Mouse (Mus musculus): ENCODE measurements around the gene Gpr180. TPM values are rescaled to one million over a fixed set of nuclear protein-coding genes. Genes with fewer than 3 reads are reported as not detected.
"Not testable (repeated sequence)": the region's sequence is repeated elsewhere in the genome, so short reads cannot be mapped to it uniquely, and the experiment has no call there.

Gene Gpr180
- polyA plus RNA-seq, 1 experiment = 17.3 TPM

DNA sequence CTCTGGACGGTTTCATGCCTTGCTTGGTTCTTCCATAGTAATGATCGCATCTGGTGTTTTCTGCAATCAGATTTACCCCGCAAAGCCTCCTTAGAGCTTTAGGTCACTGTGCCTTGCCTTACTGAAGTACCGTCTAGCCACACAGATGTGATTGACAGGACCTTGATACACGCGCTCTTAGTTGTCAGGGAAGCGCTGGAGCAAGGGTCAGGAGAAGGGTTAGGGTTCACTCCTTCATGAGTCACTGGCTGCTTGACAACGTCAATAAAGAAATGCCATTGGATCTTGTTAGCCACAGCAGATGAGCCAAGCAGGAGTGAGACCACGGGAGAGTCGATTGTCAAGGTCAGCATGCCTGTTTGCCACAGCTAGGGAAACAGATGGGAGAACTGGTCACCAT lies 11.6 kb downstream of the Gpr180 start:
- Histone ChIP-seq H3K9me3 (replicated peaks; ENCODE audit: control insufficient read depth, insufficient read depth, low read length, poor library complexity, severe bottlenecking) (no peaks in the 10 kb centered on the region), H3K9ac (ENCODE audit: low read depth, poor library complexity, severe bottlenecking) (no peak overlapping the region), H3K4me1 (ENCODE audit: control insufficient read depth, insufficient read depth, low read length) (no peaks in the 10 kb centered on the region), H3K27me3 (ENCODE audit: control insufficient read depth, insufficient read depth, low read length, poor library complexity, severe bottlenecking) (no peaks in the 10 kb centered on the region), H3K36me3 (ENCODE audit: control insufficient read depth, insufficient read depth, low read length, poor library complexity, severe bottlenecking) (no peaks in the 10 kb centered on the region), H3K27ac (ENCODE audit: insufficient read depth, low read length) (no peak overlapping the region), H3K4me3 (ENCODE audit: low read depth, low read length) (no peak overlapping the region)
- no peak for TF ChIP-seq POLR2A (IDR thresholded peaks at IDR 0.05; ENCODE audit: insufficient read depth, low read length)
- TF ChIP-seq EP300 (IDR thresholded peaks at IDR 0.05; ENCODE audit: insufficient read depth, low read depth, low read length) = no peak
- TF ChIP-seq CTCF (IDR thresholded peaks at IDR 0.05; ENCODE audit: low read depth, low read length) = no peak

DNA sequence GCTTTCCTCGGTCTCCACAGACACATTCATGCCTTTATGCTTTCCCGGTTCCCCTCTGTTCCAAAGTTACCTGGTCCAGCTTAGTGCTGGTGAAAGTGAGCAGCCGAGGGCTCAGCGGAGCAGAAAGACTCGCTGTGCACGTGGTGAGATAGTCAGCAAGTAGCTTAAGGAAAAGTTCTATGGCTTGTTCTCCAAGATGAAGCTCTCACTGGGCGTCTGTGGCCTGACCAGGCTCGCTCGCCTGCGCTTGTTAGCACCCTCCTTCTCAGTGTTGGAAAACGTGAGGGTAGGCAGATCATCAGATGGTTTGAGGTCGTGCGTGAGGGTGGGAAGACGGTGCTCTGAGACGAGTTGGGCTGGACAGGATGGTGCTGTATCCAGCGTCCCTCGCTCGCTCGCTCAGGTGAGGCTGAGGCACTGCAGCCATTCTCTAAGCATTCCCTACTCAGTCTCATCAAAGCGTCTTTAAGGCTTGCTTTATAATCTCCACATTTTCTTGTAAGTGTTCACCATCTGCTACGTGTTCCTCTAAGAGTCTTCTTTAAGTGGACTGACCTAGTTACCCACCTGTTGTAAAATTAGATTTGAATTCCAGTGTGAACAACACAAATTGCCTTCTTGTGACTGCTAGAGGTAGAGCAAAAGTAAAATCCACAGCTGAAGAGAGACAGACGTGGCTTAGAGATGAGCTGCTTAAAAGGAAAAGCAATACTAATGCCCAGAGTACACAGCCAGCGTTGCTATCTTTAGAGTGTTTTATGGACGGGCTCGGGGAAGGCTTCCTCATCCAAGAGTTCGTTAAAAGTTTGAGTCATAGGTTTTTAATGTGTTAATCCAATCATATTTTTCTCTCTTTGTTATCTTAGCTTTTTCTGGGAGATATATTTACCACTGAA lies 13.9 kb downstream of the Gpr180 start:
- H3K4me3 ChIP-seq (ENCODE audit: low read depth, low read length) = no peak overlapping the region
- TF ChIP-seq EP300 (IDR thresholded peaks at IDR 0.05; ENCODE audit: insufficient read depth, low read depth, low read length) (no peak), CTCF (IDR thresholded peaks at IDR 0.05; ENCODE audit: low read depth, low read length) (no peak), POLR2A (IDR thresholded peaks at IDR 0.05; ENCODE audit: insufficient read depth, low read length) (no peak)
- no peaks in the 10 kb centered on the region for H3K4me1 ChIP-seq (ENCODE audit: control insufficient read depth, insufficient read depth, low read length)
- H3K9me3 ChIP-seq (replicated peaks; ENCODE audit: control insufficient read depth, insufficient read depth, low read length, poor library complexity, severe bottlenecking) = no peaks in the 10 kb centered on the region
- H3K27ac ChIP-seq (ENCODE audit: insufficient read depth, low read length) = no peak overlapping the region
- no peak overlapping the region for H3K9ac ChIP-seq (ENCODE audit: low read depth, poor library complexity, severe bottlenecking)
- no peaks in the 10 kb centered on the region for H3K36me3 ChIP-seq (ENCODE audit: control insufficient read depth, insufficient read depth, low read length, poor library complexity, severe bottlenecking)
- no peaks in the 10 kb centered on the region for H3K27me3 ChIP-seq (ENCODE audit: control insufficient read depth, insufficient read depth, low read length, poor library complexity, severe bottlenecking)

DNA sequence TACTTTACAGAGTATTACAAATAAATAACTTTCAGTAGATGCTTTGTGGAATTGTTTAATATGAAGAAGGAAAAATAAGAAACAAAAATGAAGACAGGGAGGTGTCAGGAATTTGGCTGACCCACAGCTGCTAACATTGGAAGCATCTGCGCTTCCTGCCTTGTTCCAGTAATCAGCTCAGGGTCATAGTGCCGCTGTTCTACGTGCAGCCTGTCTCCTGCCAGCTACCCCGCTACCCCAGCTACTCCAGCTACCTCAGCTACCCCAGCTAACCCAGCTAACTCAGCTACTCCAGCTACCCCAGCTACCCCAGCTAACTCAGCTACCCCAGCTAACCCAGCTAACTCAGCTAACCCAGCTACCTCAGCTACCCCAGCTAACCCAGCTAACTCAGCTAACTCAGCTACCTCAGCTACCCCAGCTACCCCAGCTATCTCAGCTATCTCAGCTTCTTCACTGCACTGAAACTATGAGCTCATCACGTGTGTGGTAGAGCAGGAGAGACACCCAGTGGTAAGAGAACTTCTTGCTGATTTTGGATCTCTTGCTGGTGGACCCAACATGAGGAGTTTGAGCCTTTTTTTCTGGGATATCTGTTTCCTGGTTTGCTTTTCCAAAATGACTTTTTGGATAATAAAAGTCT lies 14.8 kb downstream of the Gpr180 start:
- Histone ChIP-seq H3K27me3 (ENCODE audit: control insufficient read depth, insufficient read depth, low read length, poor library complexity, severe bottlenecking) (no peaks in the 10 kb centered on the region), H3K27ac (ENCODE audit: insufficient read depth, low read length) (no peak overlapping the region), H3K36me3 (ENCODE audit: control insufficient read depth, insufficient read depth, low read length, poor library complexity, severe bottlenecking) (no peaks in the 10 kb centered on the region), H3K4me1 (ENCODE audit: control insufficient read depth, insufficient read depth, low read length) (no peaks in the 10 kb centered on the region), H3K4me3 (ENCODE audit: low read depth, low read length) (no peak overlapping the region), H3K9ac (ENCODE audit: low read depth, poor library complexity, severe bottlenecking) (no peak overlapping the region), H3K9me3 (replicated peaks; ENCODE audit: control insufficient read depth, insufficient read depth, low read length, poor library complexity, severe bottlenecking) (no peaks in the 10 kb centered on the region)
- TF ChIP-seq POLR2A (IDR thresholded peaks at IDR 0.05; ENCODE audit: insufficient read depth, low read length) (no peak), EP300 (IDR thresholded peaks at IDR 0.05; ENCODE audit: insufficient read depth, low read depth, low read length) (no peak), CTCF (IDR thresholded peaks at IDR 0.05; ENCODE audit: low read depth, low read length) (no peak)

GRCm38 (mm10) chr14:118152294-118152651 lies 15.3 kb downstream of the Gpr180 start:
- no peaks in the 10 kb centered on the region for H3K27me3 ChIP-seq (ENCODE audit: control insufficient read depth, insufficient read depth, low read length, poor library complexity, severe bottlenecking)
- no peak overlapping the region for H3K9ac ChIP-seq (ENCODE audit: low read depth, poor library complexity, severe bottlenecking)
- TF ChIP-seq EP300 (IDR thresholded peaks at IDR 0.05; ENCODE audit: insufficient read depth, low read depth, low read length) = no peak
- no peak for TF ChIP-seq POLR2A (IDR thresholded peaks at IDR 0.05; ENCODE audit: insufficient read depth, low read length)
- no peak for TF ChIP-seq CTCF (IDR thresholded peaks at IDR 0.05; ENCODE audit: low read depth, low read length)
- no peak overlapping the region for H3K27ac ChIP-seq (ENCODE audit: insufficient read depth, low read length)
- H3K4me1 ChIP-seq (ENCODE audit: control insufficient read depth, insufficient read depth, low read length) = no peaks in the 10 kb centered on the region
- no peaks in the 10 kb centered on the region for H3K36me3 ChIP-seq (ENCODE audit: control insufficient read depth, insufficient read depth, low read length, poor library complexity, severe bottlenecking)
- H3K9me3 ChIP-seq (replicated peaks; ENCODE audit: control insufficient read depth, insufficient read depth, low read length, poor library complexity, severe bottlenecking) = no peaks in the 10 kb centered on the region
- no peak overlapping the region for H3K4me3 ChIP-seq (ENCODE audit: low read depth, low read length)

- H3K4me3 ChIP-seq (ENCODE audit: low read depth, low read length); H3K4me1 ChIP-seq (ENCODE audit: control insufficient read depth, insufficient read depth, low read length); H3K27me3 ChIP-seq (ENCODE audit: control insufficient read depth, insufficient read depth, low read length, poor library complexity, severe bottlenecking); H3K9ac ChIP-seq (ENCODE audit: low read depth, poor library complexity, severe bottlenecking); H3K36me3 ChIP-seq (ENCODE audit: control insufficient read depth, insufficient read depth, low read length, poor library complexity, severe bottlenecking); H3K27ac ChIP-seq (ENCODE audit: insufficient read depth, low read length); H3K9me3 ChIP-seq (replicated peaks; ENCODE audit: control insufficient read depth, insufficient read depth, low read length, poor library complexity, severe bottlenecking): not testable (repeated sequence)
Measured at GRCm38 (mm10) chr14:118156056-118156455, 19.1 kb downstream of the Gpr180 start.

DNA sequence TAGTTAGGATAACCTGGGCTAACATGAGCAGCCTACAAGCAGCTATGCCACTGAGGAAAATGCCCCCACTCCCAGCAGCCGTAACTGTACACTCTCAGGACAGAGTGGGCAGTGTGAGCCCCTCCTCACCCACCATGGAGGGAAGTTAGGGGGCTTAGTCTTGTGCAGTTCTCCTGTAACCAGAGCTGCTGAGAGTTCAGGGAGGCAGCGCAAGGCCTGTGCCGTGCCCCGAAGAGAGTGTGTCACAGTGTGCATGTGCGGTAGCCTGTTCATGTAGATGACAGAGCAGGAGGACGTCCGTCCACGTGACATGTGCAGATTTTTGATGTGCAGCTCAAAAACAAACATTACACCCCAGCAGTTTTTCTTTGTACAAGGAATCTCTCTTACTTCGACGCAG lies 19.8 kb downstream of the Gpr180 start:
- Histone ChIP-seq H3K4me1 (ENCODE audit: control insufficient read depth, insufficient read depth, low read length) (no peaks in the 10 kb centered on the region), H3K27ac (ENCODE audit: insufficient read depth, low read length) (no peak overlapping the region), H3K4me3 (ENCODE audit: low read depth, low read length) (no peak overlapping the region), H3K9ac (ENCODE audit: low read depth, poor library complexity, severe bottlenecking) (no peak overlapping the region), H3K36me3 (ENCODE audit: control insufficient read depth, insufficient read depth, low read length, poor library complexity, severe bottlenecking) (peaks cover 5% of the 10 kb centered on the region; the same call in 1 of the 2 replicates), H3K27me3 (ENCODE audit: control insufficient read depth, insufficient read depth, low read length, poor library complexity, severe bottlenecking) (no peaks in the 10 kb centered on the region), H3K9me3 (replicated peaks; ENCODE audit: control insufficient read depth, insufficient read depth, low read length, poor library complexity, severe bottlenecking) (no peaks in the 10 kb centered on the region)
- no peak for TF ChIP-seq EP300 (IDR thresholded peaks at IDR 0.05; ENCODE audit: insufficient read depth, low read depth, low read length)
- no peak for TF ChIP-seq POLR2A (IDR thresholded peaks at IDR 0.05; ENCODE audit: insufficient read depth, low read length)
- TF ChIP-seq CTCF (IDR thresholded peaks at IDR 0.05; ENCODE audit: low read depth, low read length) = no peak
